Mouse (Mus musculus): ENCODE results near the gene Esr2.

DNA sequence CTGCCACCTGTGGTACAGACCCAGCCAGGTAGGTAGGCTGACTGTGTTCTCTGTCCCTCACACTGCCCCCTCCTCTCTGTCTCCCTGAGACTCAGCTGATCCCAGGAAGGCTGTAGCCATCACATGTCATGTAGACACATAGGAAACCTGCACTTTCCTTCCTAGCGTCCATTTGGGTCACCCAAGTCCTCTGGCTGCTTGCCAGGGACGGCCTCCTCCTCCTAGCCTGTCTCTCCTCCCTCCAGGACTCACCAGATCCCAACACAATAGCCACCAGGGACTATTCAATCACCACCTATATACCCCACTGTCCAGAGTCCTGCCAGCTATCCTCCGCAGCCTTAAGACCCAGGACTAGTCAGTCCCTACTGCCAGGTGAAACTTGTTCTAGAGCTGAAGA is 66.0 kb downstream of the Esr2 start:
- no peak for TF ChIP-seq POLR2A (IDR thresholded peaks at IDR 0.05; ENCODE audit: borderline replicate concordance, extremely low read depth, low read depth, low read length)
- no peak for TF ChIP-seq CTCF (IDR thresholded peaks at IDR 0.05; ENCODE audit: insufficient read depth, low read length)

Data from lung, adult 2 months (tissue).